ENCODE assay signal across 23 mouse cellular contexts in the genomic region with DNA sequence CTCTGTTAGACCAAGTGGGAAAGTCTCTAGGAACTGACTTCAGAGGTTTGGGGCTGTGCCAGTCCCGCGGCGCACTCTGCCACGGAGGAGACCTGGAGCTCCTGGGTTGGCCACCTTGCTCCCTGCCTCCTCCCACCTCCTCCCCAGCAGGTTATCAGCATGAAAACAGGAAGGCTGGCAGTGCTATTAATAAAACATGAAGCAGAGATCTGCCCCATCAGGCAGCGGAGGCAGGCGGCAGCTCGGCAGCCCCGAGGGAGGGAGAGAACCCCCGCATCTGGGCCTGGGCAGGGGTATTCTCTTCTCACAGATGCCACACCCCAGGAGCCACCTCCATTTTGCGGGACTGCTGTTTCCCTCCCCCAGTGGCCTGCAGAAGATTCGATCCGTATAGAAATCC. TPM values are rescaled to one million over a fixed set of nuclear protein-coding genes. Genes with fewer than 3 reads are reported as not detected.
DNase-seq lines count a peak whose midpoint lies in the region; ATAC-seq lines count a peak whose summit lies in the region.
"Had no signal": no experiment of that assay in that cellular context is flagged by ENCODE, and none has a peak within 500 bp of the region (broad histone marks: within the 10 kb centered on the region; RNA-seq: fewer than 3 reads in every experiment).

No protein-coding gene starts in this region.

- H3K27ac ChIP-seq in heart, embryonic 14.5 days (replicated peaks in 1 of 2; ENCODE audit: control insufficient read depth in 1 of 2, insufficient read depth in 1 of 2, low read depth in 2 of 2, low read length in 2 of 2) = no peak overlapping the region
- H3K27ac ChIP-seq in midbrain, embryonic 12.5 days (replicated peaks) = no peak overlapping the region
- no peak overlapping the region for H3K27ac ChIP-seq in midbrain, embryonic 11.5 days (ENCODE audit: low read depth, low read length)
- H3K27ac ChIP-seq in hindbrain, embryonic 15.5 days (replicated peaks) = no peak overlapping the region
- H3K27ac ChIP-seq: kidney, postnatal 0 days; liver, embryonic 13.5 days had no signal

- no peaks in the 10 kb centered on the region for H3K9me3 ChIP-seq in heart, embryonic 14.5 days (ENCODE audit: control insufficient read depth, low read length)
- no peaks in the 10 kb centered on the region for H3K9me3 ChIP-seq in midbrain, embryonic 12.5 days
- no peaks in the 10 kb centered on the region for H3K9me3 ChIP-seq in midbrain, embryonic 11.5 days (ENCODE audit: control insufficient read depth, low read length)
- H3K9me3 ChIP-seq in hindbrain, embryonic 15.5 days = no peaks in the 10 kb centered on the region
- H3K9me3 ChIP-seq: liver, embryonic 13.5 days had no signal

- ATAC-seq in heart, embryonic 14.5 days (ENCODE audit: insufficient number of reproducible peaks, insufficient read depth, low FRiP score, low read depth) = no peak
- no peak for ATAC-seq in midbrain, embryonic 12.5 days (ENCODE audit: low FRiP score, low read depth)
- ATAC-seq in midbrain, embryonic 11.5 days (ENCODE audit: low FRiP score) = no peak
- no peak for ATAC-seq in hindbrain, embryonic 15.5 days (ENCODE audit: low FRiP score, low read depth)
- no peak for ATAC-seq in megakaryocyte, adult 5-6 weeks (ENCODE audit: poor library complexity, severe bottlenecking)
- ATAC-seq: intestine, postnatal 0 days had no signal

- peaks cover 23% of the 10 kb centered on the region; the same call in 1 of the 2 replicates for H3K27me3 ChIP-seq in heart, embryonic 14.5 days (ENCODE audit: control insufficient read depth, insufficient read depth, low read length)
- H3K27me3 ChIP-seq in midbrain, embryonic 12.5 days = peaks cover 29% of the 10 kb centered on the region
- H3K27me3 ChIP-seq in midbrain, embryonic 11.5 days (ENCODE audit: control insufficient read depth, insufficient read depth, low read length) = no peaks in the 10 kb centered on the region
- peaks cover 10% of the 10 kb centered on the region for H3K27me3 ChIP-seq in hindbrain, embryonic 15.5 days

- 4% methylated on average over 12 of the region's 12 CpGs for WGBS in heart, embryonic 14.5 days
- 23% methylated on average over 12 of the region's 12 CpGs for WGBS in midbrain, embryonic 12.5 days
- 27% methylated on average over 12 of the region's 12 CpGs for WGBS in midbrain, embryonic 11.5 days
- WGBS in hindbrain, embryonic 15.5 days = 15% methylated on average over 12 of the region's 12 CpGs

- H3K4me3 ChIP-seq in heart, embryonic 14.5 days (ENCODE audit: control insufficient read depth in 1 of 2, insufficient read depth in 1 of 2, low read depth in 1 of 2, low read length in 2 of 2) = 0 out of 4 replicates have a peak overlapping the region, but pooled peaks of 1 of the 2 experiments have one; percentile 3
- no peak overlapping the region for H3K4me3 ChIP-seq in midbrain, embryonic 12.5 days
- no peak overlapping the region for H3K4me3 ChIP-seq in midbrain, embryonic 11.5 days (ENCODE audit: low read depth, low read length)
- no peak overlapping the region for H3K4me3 ChIP-seq in hindbrain, embryonic 15.5 days
- H3K4me3 ChIP-seq: liver, embryonic 13.5 days; myocyte had no signal

- H3K9ac ChIP-seq in heart, embryonic 14.5 days (ENCODE audit: low read length) = peak overlapping the region; percentile 35; the same call in 1 of the 2 replicates
- H3K9ac ChIP-seq in midbrain, embryonic 12.5 days (replicated peaks) = 0 out of 2 replicates have a peak overlapping the region, but pooled peaks have one; percentile 1
- no peak overlapping the region for H3K9ac ChIP-seq in midbrain, embryonic 11.5 days (ENCODE audit: low read length)
- no peak overlapping the region for H3K9ac ChIP-seq in hindbrain, embryonic 15.5 days
- H3K9ac ChIP-seq: liver, embryonic 13.5 days had no signal

- no peak for DNase-seq in heart, postnatal 36 days
- DNase-seq in midbrain, embryonic 11.5 days (ENCODE audit: low spot score, missing footprints) = no peak
- peak; percentile 75 for DNase-seq in R1 (ENCODE audit: low read depth, low spot score)
- DNase-seq in cerebellum, postnatal 36 days = no peak
- DNase-seq: adrenal gland, postnatal 10 days; cerebellum, adult 11 months; cerebellum, postnatal 14 days; heart, postnatal 14 days; liver, embryonic 13.5 days; spleen, adult 18-20 months; thymus, adult 2 months had no signal

- H3K4me1 ChIP-seq in heart, embryonic 14.5 days (ENCODE audit: control insufficient read depth in 2 of 2, insufficient read depth in 2 of 2, low read length in 2 of 2) = peaks cover 11 to 17% of the 10 kb centered on the region in 2 experiments
- peaks cover 9% of the 10 kb centered on the region; the same call in 1 of the 2 replicates for H3K4me1 ChIP-seq in midbrain, embryonic 12.5 days
- peaks cover 5% of the 10 kb centered on the region for H3K4me1 ChIP-seq in midbrain, embryonic 11.5 days (ENCODE audit: control insufficient read depth, insufficient read depth, low read length)
- H3K4me1 ChIP-seq in hindbrain, embryonic 15.5 days (replicated peaks) = peaks cover 6% of the 10 kb centered on the region

- intact Hi-C loops in heart, postnatal 36 days (cut with DNase I) = no loop called here

- peak overlapping the region; percentile 54 for H3K4me2 ChIP-seq in heart, embryonic 14.5 days (ENCODE audit: low read length)
- 0 out of 2 replicates have a peak overlapping the region, but pooled peaks have one; percentile 18 for H3K4me2 ChIP-seq in midbrain, embryonic 12.5 days (replicated peaks)
- no peak overlapping the region for H3K4me2 ChIP-seq in midbrain, embryonic 11.5 days
- peak overlapping the region; percentile 18; the same call in 1 of the 2 replicates for H3K4me2 ChIP-seq in hindbrain, embryonic 15.5 days
- H3K4me2 ChIP-seq: liver, embryonic 13.5 days had no signal

- H3K36me3 ChIP-seq in heart, embryonic 14.5 days (ENCODE audit: control insufficient read depth, insufficient read depth, low read length) = no peaks in the 10 kb centered on the region
- no peaks in the 10 kb centered on the region for H3K36me3 ChIP-seq in midbrain, embryonic 12.5 days
- no peaks in the 10 kb centered on the region for H3K36me3 ChIP-seq in midbrain, embryonic 11.5 days (ENCODE audit: control insufficient read depth, insufficient read depth, low read length)
- no peaks in the 10 kb centered on the region for H3K36me3 ChIP-seq in hindbrain, embryonic 15.5 days
- H3K36me3 ChIP-seq: liver, embryonic 13.5 days had no signal

RNA-seq across cellular contexts. Expression of a gene that starts 16.9 kb away (rescaled TPM):
- 0.19 and 0.20 TPM in 2 replicates for polyA plus RNA-seq in heart, embryonic 14.5 days (2014; fragmentation: Nextera tagmentation; extraction: Ambion mirVana)
- under 1 TPM; 0.11 to 0.16 TPM for total RNA-seq in heart, postnatal 36 days (2021)
- 26.2 and 30.5 TPM in 2 replicates for polyA plus RNA-seq in midbrain, embryonic 12.5 days (2016; fragmentation: Nextera tagmentation; extraction: Ambion mirVana)
- polyA plus RNA-seq in midbrain, embryonic 11.5 days (2014; fragmentation: Nextera tagmentation; extraction: Ambion mirVana) = 19.2 and 20.5 TPM in 2 replicates
- polyA plus RNA-seq in hindbrain, embryonic 15.5 days (2015; fragmentation: Nextera tagmentation; extraction: Ambion mirVana) = 7.9 and 13.4 TPM in 2 replicates
- not detected in 2 replicates for total RNA-seq in megakaryocyte, adult 5-6 weeks (2015)
- total RNA-seq in megakaryocyte, adult 5-6 weeks (2017) = not detected in 2 replicates
- total RNA-seq: MEL had no signal
- polyA plus RNA-seq: intestine, postnatal 0 days; liver, embryonic 13.5 days had no signal

RNA-seq across cellular contexts. Expression of a gene that starts 29.1 kb away (rescaled TPM):
- polyA plus RNA-seq in heart, embryonic 14.5 days (2014; fragmentation: Nextera tagmentation; extraction: Ambion mirVana) = not detected in 2 replicates
- not detected for total RNA-seq in heart, postnatal 36 days (2021)
- polyA plus RNA-seq in midbrain, embryonic 12.5 days (2016; fragmentation: Nextera tagmentation; extraction: Ambion mirVana) = 1.1 and 1.6 TPM in 2 replicates
- 0.16 TPM in 1 of 2 replicates, not detected in the other for polyA plus RNA-seq in midbrain, embryonic 11.5 days (2014; fragmentation: Nextera tagmentation; extraction: Ambion mirVana)
- polyA plus RNA-seq in hindbrain, embryonic 15.5 days (2015; fragmentation: Nextera tagmentation; extraction: Ambion mirVana) = 0.23 and 0.31 TPM in 2 replicates
- not detected in 2 replicates for total RNA-seq in megakaryocyte, adult 5-6 weeks (2015)
- not detected in 2 replicates for total RNA-seq in megakaryocyte, adult 5-6 weeks (2017)
- total RNA-seq: adrenal gland, postnatal 10 days; gastrocnemius, adult 8-10 months; heart, postnatal 14 days; MEL had no signal
- polyA plus RNA-seq: intestine, postnatal 0 days; kidney, postnatal 0 days; limb, embryonic 11.5 days; liver, embryonic 13.5 days; lung, embryonic 16.5 days; myocyte; thymus, adult 2 months; urinary bladder, adult 2 months had no signal

RNA-seq across cellular contexts. Expression of a gene that starts 53.7 kb away (rescaled TPM):
- polyA plus RNA-seq in heart, embryonic 14.5 days (2014; fragmentation: Nextera tagmentation; extraction: Ambion mirVana) = 38.8 and 42.5 TPM in 2 replicates
- total RNA-seq in heart, postnatal 36 days (2021) = 10 to 100 TPM; 12.1 to 14.0 TPM
- 61.9 and 63.0 TPM in 2 replicates for polyA plus RNA-seq in midbrain, embryonic 12.5 days (2016; fragmentation: Nextera tagmentation; extraction: Ambion mirVana)
- polyA plus RNA-seq in midbrain, embryonic 11.5 days (2014; fragmentation: Nextera tagmentation; extraction: Ambion mirVana) = 66.2 and 75.4 TPM in 2 replicates
- polyA plus RNA-seq in hindbrain, embryonic 15.5 days (2015; fragmentation: Nextera tagmentation; extraction: Ambion mirVana) = 39.1 and 39.5 TPM in 2 replicates
- total RNA-seq in megakaryocyte, adult 5-6 weeks (2015) = 39.3 and 42.0 TPM in 2 replicates
- total RNA-seq in megakaryocyte, adult 5-6 weeks (2017) = 34.1 and 39.4 TPM in 2 replicates

Comparison
In these comparisons a context has a peak if more than half of its experiments do, and no peak if none do; other contexts are left out.
1. H3K9ac ChIP-seq: peak in heart, embryonic 14.5 days (single experiment) and midbrain, embryonic 12.5 days (single experiment); none in midbrain, embryonic 11.5 days (single experiment) and hindbrain, embryonic 15.5 days (single experiment).